Mouse (Mus musculus) hematopoietic stem cell, adult 5-6 weeks (primary cell): ENCODE data around the gene Ufl1. TPM values are rescaled to one million over a fixed set of nuclear protein-coding genes. Genes with fewer than 3 reads are reported as not detected.

Experiments
- total RNA-seq: library from RNA; stranded (forward); fragments of 172-1452, 232-1000 nt; gene quantifications from 2 replicates; pipeline ENCODE4 v1.2.3, GENCODE M21; 2017

Ufl1 gene
- total RNA-seq, 1 experiment from 2014 or later: 24.8 TPM

Other genes starting within 250 kb of the Ufl1 start
- not detected in 2 replicates for gene Fhl5, start 38.9 kb downstream of the Ufl1 start, total RNA-seq